Comparison of ENCODE assay signal across 24 mouse cellular contexts in the genomic region with DNA sequence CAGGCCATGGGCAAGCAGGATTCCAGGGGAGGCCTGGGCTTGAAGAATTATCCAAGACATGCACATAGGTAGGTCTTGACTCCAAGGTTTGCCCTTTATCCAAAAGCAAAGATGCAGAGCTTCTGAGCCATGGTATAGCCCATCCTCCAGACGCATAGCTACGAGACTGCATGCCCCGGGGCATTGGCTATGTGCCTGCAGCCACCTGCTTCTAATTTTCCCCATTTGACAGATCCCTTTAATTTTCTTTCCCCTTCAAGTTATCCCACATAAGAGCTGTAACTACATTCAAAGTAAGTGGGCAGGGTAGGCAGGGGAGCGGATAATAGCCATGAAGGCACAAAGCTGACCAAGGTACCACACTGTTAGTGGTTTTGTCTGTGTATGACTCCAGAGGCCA.
DNase-seq lines count a peak whose midpoint lies in the region; ATAC-seq and TF ChIP-seq lines count a peak whose summit lies in the region.
"Had no signal": no experiment of that assay in that cellular context is flagged by ENCODE, and none has a peak within 500 bp of the region (broad histone marks: within the 10 kb centered on the region; RNA-seq: fewer than 3 reads in every experiment).

No protein-coding gene starts in this region.

- DNase-seq in 3T3-L1 (ENCODE audit: low read depth, low spot score), result peak; percentile 66
- peak; percentile 61 for DNase-seq in brain, embryonic 14.5 days (ENCODE audit: low read depth)
- DNase-seq in embryonic facial prominence, embryonic 14.5 days (ENCODE audit: low spot score), result no peak
- peak; percentile 65 for DNase-seq in limb, embryonic 11.5 days (ENCODE audit: low spot score)
- DNase-seq in lung, adult 18-20 months, result no peak
- no peak for DNase-seq in spleen, postnatal 14 days (ENCODE audit: low spot score in 2 of 2)
- DNase-seq: adrenal gland, adult 8-10 months; adrenal gland, postnatal 36 days; cerebellum, adult 11-12 months; cerebellum, adult 9-10 months; cerebellum, postnatal 25 days; gastrocnemius, postnatal 14 days; heart, adult 2 months; heart, postnatal 14 days had no signal

- H3K36me3 ChIP-seq in embryonic facial prominence, embryonic 14.5 days (ENCODE audit: control insufficient read depth, insufficient read depth, low read length), result no peaks in the 10 kb centered on the region
- no peaks in the 10 kb centered on the region; the same call in 1 of the 2 replicates for H3K36me3 ChIP-seq in limb, embryonic 11.5 days (ENCODE audit: control insufficient read depth, insufficient read depth, low read length)
- no peaks in the 10 kb centered on the region for H3K36me3 ChIP-seq in kidney, embryonic 15.5 days
- H3K36me3 ChIP-seq: embryonic facial prominence, embryonic 12.5 days; forebrain, embryonic 10.5 days; heart, embryonic 15.5 days; hindbrain, embryonic 13.5 days; intestine, embryonic 15.5 days had no signal

- no peak overlapping the region for H3K27ac ChIP-seq in embryonic facial prominence, embryonic 14.5 days (replicated peaks; ENCODE audit: low read depth, low read length)
- no peak overlapping the region for H3K27ac ChIP-seq in limb, embryonic 11.5 days (replicated peaks; ENCODE audit: low read depth, low read length)
- no peak overlapping the region for H3K27ac ChIP-seq in kidney, embryonic 15.5 days
- H3K27ac ChIP-seq: forebrain, embryonic 10.5 days; heart, adult 2 months; heart, embryonic 15.5 days; hindbrain, embryonic 13.5 days; hindbrain, postnatal 0 days; intestine, embryonic 15.5 days had no signal

- no peak for TF ChIP-seq POLR2A in brain, embryonic 14.5 days (IDR thresholded peaks at IDR 0.05; ENCODE audit: borderline replicate concordance, extremely low read depth, insufficient read depth, insufficient read length, poor library complexity, severe bottlenecking)

- peaks cover 6% of the 10 kb centered on the region; the same call in 1 of the 2 replicates for H3K9me3 ChIP-seq in embryonic facial prominence, embryonic 14.5 days (ENCODE audit: control insufficient read depth, low read length)
- H3K9me3 ChIP-seq in limb, embryonic 11.5 days (ENCODE audit: control insufficient read depth, low read length), result no peaks in the 10 kb centered on the region
- 0 out of 2 replicates have a peak, but pooled peaks cover 3% of the 10 kb centered on the region for H3K9me3 ChIP-seq in kidney, embryonic 15.5 days (replicated peaks)
- H3K9me3 ChIP-seq: embryonic facial prominence, embryonic 12.5 days; hindbrain, embryonic 13.5 days; intestine, embryonic 15.5 days had no signal

- no peaks in the 10 kb centered on the region; the same call in 1 of the 2 replicates for H3K27me3 ChIP-seq in embryonic facial prominence, embryonic 14.5 days (replicated peaks; ENCODE audit: control insufficient read depth, insufficient read depth, low read length)
- no peaks in the 10 kb centered on the region for H3K27me3 ChIP-seq in limb, embryonic 11.5 days (ENCODE audit: control insufficient read depth, insufficient read depth, low read length)
- H3K27me3 ChIP-seq in kidney, embryonic 15.5 days, result peaks cover 18% of the 10 kb centered on the region
- H3K27me3 ChIP-seq: heart, embryonic 15.5 days had no signal

- no peak overlapping the region for H3K4me3 ChIP-seq in embryonic facial prominence, embryonic 14.5 days (ENCODE audit: low read depth, low read length)
- H3K4me3 ChIP-seq in limb, embryonic 11.5 days (ENCODE audit: low read depth, low read length), result no peak overlapping the region
- no peak overlapping the region for H3K4me3 ChIP-seq in kidney, embryonic 15.5 days (replicated peaks)
- H3K4me3 ChIP-seq: embryonic facial prominence, embryonic 12.5 days; erythroblast, embryonic 14.5 days; forebrain, embryonic 10.5 days; heart, adult 2 months; heart, embryonic 15.5 days; hindbrain, embryonic 13.5 days; intestine, embryonic 15.5 days had no signal

- WGBS in embryonic facial prominence, embryonic 14.5 days, result 17% methylated on average over 4 of the region's 4 CpGs
- 10% methylated on average over 4 of the region's 4 CpGs for WGBS in limb, embryonic 11.5 days
- WGBS in kidney, embryonic 15.5 days, result 86% methylated on average over 4 of the region's 4 CpGs

- TF ChIP-seq CTCF in brain, embryonic 14.5 days (IDR thresholded peaks at IDR 0.05; ENCODE audit: borderline replicate concordance, extremely low read depth, insufficient read depth, insufficient read length), result no peak

- peaks cover 34% of the 10 kb centered on the region for H3K4me1 ChIP-seq in embryonic facial prominence, embryonic 14.5 days (ENCODE audit: control insufficient read depth, insufficient read depth, low read length)
- H3K4me1 ChIP-seq in limb, embryonic 11.5 days (ENCODE audit: control insufficient read depth, insufficient read depth, low read length), result peaks cover 13% of the 10 kb centered on the region
- peaks cover 20% of the 10 kb centered on the region for H3K4me1 ChIP-seq in kidney, embryonic 15.5 days

- ATAC-seq in embryonic facial prominence, embryonic 14.5 days (ENCODE audit: low read depth), result 0 out of 2 replicates have a peak, but pooled peaks have one; percentile 24
- ATAC-seq in limb, embryonic 11.5 days (ENCODE audit: insufficient number of reproducible peaks, low FRiP score, low TSS enrichment, low read depth), result no peak
- ATAC-seq in kidney, embryonic 15.5 days (replicated peaks; ENCODE audit: low FRiP score), result no peak
- ATAC-seq: forebrain, embryonic 14.5 days; hindbrain, postnatal 0 days; intestine, embryonic 15.5 days had no signal

- no peak overlapping the region for H3K9ac ChIP-seq in embryonic facial prominence, embryonic 14.5 days (ENCODE audit: low read depth, low read length)
- H3K9ac ChIP-seq in limb, embryonic 11.5 days (ENCODE audit: low read length), result no peak overlapping the region
- no peak overlapping the region for H3K9ac ChIP-seq in kidney, embryonic 15.5 days
- H3K9ac ChIP-seq: embryonic facial prominence, embryonic 12.5 days; heart, embryonic 15.5 days; hindbrain, embryonic 13.5 days; intestine, embryonic 15.5 days had no signal

- no peak overlapping the region for H3K4me2 ChIP-seq in embryonic facial prominence, embryonic 14.5 days (ENCODE audit: low read depth, low read length)
- no peak overlapping the region for H3K4me2 ChIP-seq in limb, embryonic 11.5 days (ENCODE audit: low read depth, severe bottlenecking)
- no peak overlapping the region for H3K4me2 ChIP-seq in kidney, embryonic 15.5 days
- H3K4me2 ChIP-seq: embryonic facial prominence, embryonic 12.5 days; heart, embryonic 11.5 days; heart, embryonic 15.5 days; hindbrain, embryonic 13.5 days; intestine, embryonic 15.5 days had no signal

Comparison
In these comparisons a context has a peak if more than half of its experiments do, and no peak if none do; other contexts are left out.
1. DNase-seq: peak in 3T3-L1 (single experiment), brain, embryonic 14.5 days (single experiment) and limb, embryonic 11.5 days (single experiment); none in embryonic facial prominence, embryonic 14.5 days (single experiment), lung, adult 18-20 months (0 of 2) and spleen, postnatal 14 days (0 of 2).